Mouse (Mus musculus): ENCODE measurements around the gene Olfml2b. TPM values are rescaled to one million over a fixed set of nuclear protein-coding genes. Genes with fewer than 3 reads are reported as not detected.

Gene Olfml2b
- polyA plus RNA-seq, 1 experiment from 2014 or later, result 3.1 TPM

Other genes with a start within 250 kb of the Olfml2b start
- 5.2 and 6.4 TPM in 2 replicates for gene Nos1ap, start 54.7 kb upstream of the Olfml2b start, polyA plus RNA-seq (2015; fragmentation: Nextera tagmentation; extraction: Ambion mirVana)
- 6.4 TPM in 2 replicates for gene Atf6, start 223.2 kb downstream of the Olfml2b start, polyA plus RNA-seq (2015; fragmentation: Nextera tagmentation; extraction: Ambion mirVana)
- gene Gm26620, start 240.5 kb downstream of the Olfml2b start, polyA plus RNA-seq (2015; fragmentation: Nextera tagmentation; extraction: Ambion mirVana), result 0.30 TPM in 1 of 2 replicates, not detected in the other
- 19.7 and 20.5 TPM in 2 replicates for gene Dusp12, start 241.0 kb downstream of the Olfml2b start, polyA plus RNA-seq (2015; fragmentation: Nextera tagmentation; extraction: Ambion mirVana)